Mouse (Mus musculus) left cerebral cortex, adult 9 months (tissue): ENCODE data around the gene Ccnk.

Experiments used
- DNase-seq, 2 experiments: peaks; one replicate each; pipeline ENCODE4 v3.0.0; 2022; ENCODE audit warnings: low spot score in 2 of 2

Gene Ccnk

GRCm38 (mm10) chr12:108179321-108180266, at the start of gene Ccnk:
Ccnk (plus strand) TSS chr12:108179579.
- peak; percentile 99 to 100 for DNase-seq

- DNase-seq = no peak
Measured at GRCm38 (mm10) chr12:108132450-108133070, 46.8 kb upstream of the Ccnk start.

GRCm38 (mm10) chr12:108133181-108133580, 46.2 kb upstream of the Ccnk start:
- no peak for DNase-seq

GRCm38 (mm10) chr12:108135610-108136208, 43.7 kb upstream of the Ccnk start:
- no peak for DNase-seq

GRCm38 (mm10) chr12:108143624-108144498, 35.5 kb upstream of the Ccnk start:
- DNase-seq = no peak

GRCm38 (mm10) chr12:108145198-108145597, 34.2 kb upstream of the Ccnk start:
- DNase-seq = no peak

GRCm38 (mm10) chr12:108149764-108150163, 29.6 kb upstream of the Ccnk start:
- DNase-seq = no peak

- DNase-seq = no peak
Measured at GRCm38 (mm10) chr12:108152743-108153142, 26.6 kb upstream of the Ccnk start.

GRCm38 (mm10) chr12:108159863-108160262, 19.5 kb upstream of the Ccnk start:
- no peak for DNase-seq

- DNase-seq = peak in 1 of 2 experiments; percentile 16
Measured at GRCm38 (mm10) chr12:108162036-108162435, 17.3 kb upstream of the Ccnk start.

GRCm38 (mm10) chr12:108163706-108164105, 15.7 kb upstream of the Ccnk start:
- DNase-seq = no peak

GRCm38 (mm10) chr12:108168909-108169308, 10.5 kb upstream of the Ccnk start:
- no peak for DNase-seq

- no peak for DNase-seq
Measured at GRCm38 (mm10) chr12:108170467-108170866, 8.9 kb upstream of the Ccnk start.

GRCm38 (mm10) chr12:108171336-108171735, 8.0 kb upstream of the Ccnk start:
- no peak for DNase-seq

- DNase-seq = no peak
Measured at GRCm38 (mm10) chr12:108172639-108173038, 6.7 kb upstream of the Ccnk start.

GRCm38 (mm10) chr12:108174606-108175505, 4.5 kb upstream of the Ccnk start:
- no peak for DNase-seq

- no peak for DNase-seq
Measured at GRCm38 (mm10) chr12:108176366-108176765, 3.0 kb upstream of the Ccnk start.

- DNase-seq = peak in 1 of 2 experiments; percentile 64
Measured at GRCm38 (mm10) chr12:108178331-108179245, 791 bp upstream of the Ccnk start.

- DNase-seq = no peak
Measured at GRCm38 (mm10) chr12:108179246-108179320, 296 bp upstream of the Ccnk start, which contains the start of gene Setd3. Setd3 (minus strand) TSS chr12:108179314.

- no peak for DNase-seq
Measured at GRCm38 (mm10) chr12:108181716-108182115, 2.3 kb downstream of the Ccnk start.
